Mouse (Mus musculus) hindbrain, embryonic 10.5 days (tissue): ENCODE measurements around the gene Wdcp. TPM values are rescaled to one million over a fixed set of nuclear protein-coding genes. Genes with fewer than 3 reads are reported as not detected.
A peak's percentile ranks its signal among the peaks of the same experiment; 100 is the strongest.
"Not testable (repeated sequence)": the region's sequence is repeated elsewhere in the genome, so short reads cannot be mapped to it uniquely, and the experiment has no call there.

Experiments used
- DNase-seq: peaks from one replicate; pipeline ENCODE4 v3.0.0-alpha.2; 2017; ENCODE audit warnings: low spot score
- H3K27ac ChIP-seq: fragments of 300-500 bp; sonication (generic); 2 replicates; pipeline ENCODE4 v1.5.1; 2016; ENCODE audit warnings: mild to moderate bottlenecking, moderate library complexity
- H3K27me3 ChIP-seq: fragments of 300-500 bp; sonication (generic); 2 replicates; pipeline ENCODE4 v1.6.1; 2016; ENCODE audit warnings: mild to moderate bottlenecking; ENCODE audit not compliant: poor library complexity, insufficient read depth, severe bottlenecking
- H3K36me3 ChIP-seq: fragments of 300-500 bp; sonication (generic); 2 replicates; pipeline ENCODE4 v1.6.1; 2016; ENCODE audit warnings: mild to moderate bottlenecking, moderate library complexity
- H3K4me1 ChIP-seq: fragments of 300-500 bp; sonication (generic); replicated peaks from 2 replicates; pipeline ENCODE4 v1.6.1; 2016; ENCODE audit warnings: mild to moderate bottlenecking
- H3K4me3 ChIP-seq: fragments of 300-500 bp; sonication (generic); 2 replicates; pipeline ENCODE4 v1.5.1; 2016; ENCODE audit warnings: mild to moderate bottlenecking, moderate library complexity
- H3K9me3 ChIP-seq: fragments of 300-500 bp; sonication (generic); 2 replicates; pipeline ENCODE4 v1.6.1; 2016; ENCODE audit warnings: mild to moderate bottlenecking, moderate library complexity
- WGBS: fragments of 180-500 bp; shearing (Covaris S2); methylation state at CpG from one replicate; pipeline ENCODE4 v1.1.7; 2016; 5-methylcytosine and 5-hydroxymethylcytosine counted together
- polyA plus RNA-seq: library from polyadenylated mRNA; unstranded; fragments of >200 nt; fragmentation: Nextera tagmentation; extraction: Ambion mirVana; gene quantifications from 2 replicates; pipeline ENCODE4 v1.2.1, GENCODE M21; 2016

Gene Wdcp
- polyA plus RNA-seq = 27.2 and 28.1 TPM in 2 replicates

GRCm38 (mm10) chr12:4842890-4843597 lies at the start of gene Wdcp:
Gene Wdcp (plus strand): TSS chr12:4843303.
- Histone ChIP-seq H3K9me3 (no peaks in the 10 kb centered on the region), H3K36me3 (no peaks in the 10 kb centered on the region), H3K4me3 (peak within 1 kb of the TSS; percentile 73), H3K27me3 (peaks cover 32% of the 10 kb centered on the region), H3K4me1 (peaks cover 25% of the 10 kb centered on the region), H3K27ac (peak within 1 kb of the TSS; percentile 84)
- WGBS = under 1% methylated on average over 30 of the region's 30 CpGs
- peak; percentile 91 for DNase-seq

GRCm38 (mm10) chr12:4793718-4794117 lies 49.4 kb upstream of the Wdcp start:
- no peak overlapping the region for H3K27ac ChIP-seq
- no peaks in the 10 kb centered on the region for H3K36me3 ChIP-seq
- H3K4me3 ChIP-seq = no peak overlapping the region
- H3K4me1 ChIP-seq = no peaks in the 10 kb centered on the region
- H3K27me3 ChIP-seq = no peaks in the 10 kb centered on the region
- peak; percentile 15 for DNase-seq
- 76% methylated on average over 1 of the region's 1 CpGs for WGBS
- H3K9me3 ChIP-seq = no peaks in the 10 kb centered on the region

GRCm38 (mm10) chr12:4797471-4797870 lies 45.6 kb upstream of the Wdcp start:
- not testable (repeated sequence) for H3K4me1 ChIP-seq, H3K4me3 ChIP-seq, DNase-seq, H3K27me3 ChIP-seq, H3K27ac ChIP-seq, H3K36me3 ChIP-seq
- 78% methylated on average over 6 of the region's 6 CpGs for WGBS
- peaks cover 17% of the 10 kb centered on the region for H3K9me3 ChIP-seq

GRCm38 (mm10) chr12:4811036-4811435 lies 32.1 kb upstream of the Wdcp start:
- Histone ChIP-seq H3K4me3 (no peak overlapping the region), H3K36me3 (no peaks in the 10 kb centered on the region), H3K27me3 (no peaks in the 10 kb centered on the region), H3K4me1 (no peaks in the 10 kb centered on the region), H3K27ac (no peak overlapping the region), H3K9me3 (no peaks in the 10 kb centered on the region)
- DNase-seq = no peak
- 81% methylated on average over 4 of the region's 4 CpGs for WGBS

- Histone ChIP-seq H3K4me1 (peaks cover 3% of the 10 kb centered on the region), H3K27ac (no peak overlapping the region), H3K27me3 (no peaks in the 10 kb centered on the region), H3K4me3 (no peak overlapping the region), H3K36me3 (no peaks in the 10 kb centered on the region), H3K9me3 (no peaks in the 10 kb centered on the region)
- no peak for DNase-seq
- WGBS = 73% methylated on average over 3 of the region's 3 CpGs
Measured at GRCm38 (mm10) chr12:4811705-4812104, 31.4 kb upstream of the Wdcp start.

GRCm38 (mm10) chr12:4813636-4814035 lies 29.5 kb upstream of the Wdcp start:
- Histone ChIP-seq H3K4me1 (peaks cover 14% of the 10 kb centered on the region), H3K27me3 (no peaks in the 10 kb centered on the region), H3K4me3 (no peak overlapping the region), H3K27ac (no peak overlapping the region), H3K9me3 (no peaks in the 10 kb centered on the region), H3K36me3 (no peaks in the 10 kb centered on the region)
- 91% methylated on average over 4 of the region's 4 CpGs for WGBS
- DNase-seq = no peak

GRCm38 (mm10) chr12:4816680-4817360 lies 26.3 kb upstream of the Wdcp start:
- 13% methylated on average over 24 of the region's 24 CpGs for WGBS
- peaks cover 18% of the 10 kb centered on the region for H3K36me3 ChIP-seq
- DNase-seq = no peak
- H3K4me3 ChIP-seq = peak overlapping the region; percentile 86
- H3K4me1 ChIP-seq = peaks cover 19% of the 10 kb centered on the region
- peak overlapping the region; percentile 90 for H3K27ac ChIP-seq
- no peaks in the 10 kb centered on the region for H3K27me3 ChIP-seq
- H3K9me3 ChIP-seq = no peaks in the 10 kb centered on the region

GRCm38 (mm10) chr12:4817361-4818101 lies 25.6 kb upstream of the Wdcp start, which contains the start of gene Sf3b6:
Gene Sf3b6 (plus strand): TSS chr12:4817544.
- Histone ChIP-seq H3K27ac (peak within 1 kb of the TSS; percentile 90), H3K27me3 (no peaks in the 10 kb centered on the region), H3K9me3 (no peaks in the 10 kb centered on the region), H3K36me3 (peaks cover 26% of the 10 kb centered on the region), H3K4me3 (peak within 1 kb of the TSS; percentile 86), H3K4me1 (peaks cover 19% of the 10 kb centered on the region)
- under 1% methylated on average over 49 of the region's 49 CpGs for WGBS
- peak; percentile 99 for DNase-seq

- no peaks in the 10 kb centered on the region for H3K4me1 ChIP-seq
- DNase-seq = no peak
- H3K9me3 ChIP-seq = no peaks in the 10 kb centered on the region
- no peak overlapping the region for H3K4me3 ChIP-seq
- 84% methylated on average over 3 of the region's 3 CpGs for WGBS
- H3K27me3 ChIP-seq = no peaks in the 10 kb centered on the region
- no peak overlapping the region for H3K27ac ChIP-seq
- H3K36me3 ChIP-seq = peaks cover 87% of the 10 kb centered on the region
Measured at GRCm38 (mm10) chr12:4827256-4827655, 15.8 kb upstream of the Wdcp start.

GRCm38 (mm10) chr12:4836959-4837358 lies 6.1 kb upstream of the Wdcp start:
- no peaks in the 10 kb centered on the region for H3K9me3 ChIP-seq
- peaks cover 11% of the 10 kb centered on the region for H3K36me3 ChIP-seq
- peaks cover 24% of the 10 kb centered on the region for H3K27me3 ChIP-seq
- DNase-seq = no peak
- no peak overlapping the region for H3K4me3 ChIP-seq
- H3K4me1 ChIP-seq = peaks cover 13% of the 10 kb centered on the region
- no peak overlapping the region for H3K27ac ChIP-seq
- WGBS = 61% methylated on average over 4 of the region's 4 CpGs

- Histone ChIP-seq H3K4me1 (peaks cover 25% of the 10 kb centered on the region), H3K27me3 (peaks cover 32% of the 10 kb centered on the region), H3K36me3 (no peaks in the 10 kb centered on the region), H3K9me3 (no peaks in the 10 kb centered on the region), H3K4me3 (peak overlapping the region; percentile 72; the same call in 1 of the 2 replicates), H3K27ac (no peak overlapping the region)
- DNase-seq = no peak
- 63% methylated on average over 6 of the region's 6 CpGs for WGBS
Measured at GRCm38 (mm10) chr12:4840010-4840409, 3.1 kb upstream of the Wdcp start.

- Histone ChIP-seq H3K27ac (peak overlapping the region; percentile 87), H3K4me1 (peaks cover 25% of the 10 kb centered on the region), H3K36me3 (no peaks in the 10 kb centered on the region), H3K9me3 (no peaks in the 10 kb centered on the region), H3K27me3 (peaks cover 32% of the 10 kb centered on the region), H3K4me3 (peak overlapping the region; percentile 72)
- no peak for DNase-seq
- 1% methylated on average over 11 of the region's 11 CpGs for WGBS
Measured at GRCm38 (mm10) chr12:4840741-4841140, 2.4 kb upstream of the Wdcp start.
